Mouse (Mus musculus): ENCODE measurements around the gene Padi4.

DNA sequence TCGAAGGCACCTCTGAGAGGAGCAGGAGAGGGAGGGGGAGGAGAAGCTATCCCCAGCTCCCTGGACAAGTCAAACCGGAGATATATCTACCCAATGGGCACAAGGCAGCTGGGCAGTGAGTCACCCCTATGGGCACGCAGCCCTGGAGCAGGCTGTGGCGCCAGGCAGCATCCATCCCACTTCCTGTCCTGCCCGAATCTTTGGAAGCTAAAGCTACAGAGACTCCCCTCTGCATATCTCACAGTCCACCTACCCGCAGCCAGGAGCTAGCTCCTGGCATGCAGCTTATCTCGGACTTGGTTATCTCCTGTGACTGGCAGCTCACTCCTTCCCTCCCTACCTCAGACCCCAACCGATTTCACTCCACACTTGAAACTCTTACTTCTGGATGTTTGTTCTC is 35.1 kb upstream of the Padi4 start:
- TF ChIP-seq CTCF (IDR thresholded peaks at IDR 0.05) (no peak), EP300 (IDR thresholded peaks at IDR 0.05) (no peak)
